Mouse (Mus musculus) spleen, adult 18-20 months (tissue): Measurements from ENCODE around the gene Asxl1.
A peak's percentile ranks its signal among the peaks of the same experiment; 100 is the strongest.

Source experiments
- DNase-seq, 2 experiments: peaks; one replicate each; pipeline ENCODE4 v3.0.0; 2022; ENCODE audit warnings: mixed read lengths in 2 of 2

The Asxl1 gene

GRCm38 (mm10) chr2:153345454-153346220 is at the start of gene Asxl1:
Gene Asxl1, plus strand, starts transcription at chr2:153345829.
- peak; percentile 87 to 92 for DNase-seq

GRCm38 (mm10) chr2:153297771-153298170 is 47.9 kb upstream of the Asxl1 start:
- DNase-seq = no peak

DNA sequence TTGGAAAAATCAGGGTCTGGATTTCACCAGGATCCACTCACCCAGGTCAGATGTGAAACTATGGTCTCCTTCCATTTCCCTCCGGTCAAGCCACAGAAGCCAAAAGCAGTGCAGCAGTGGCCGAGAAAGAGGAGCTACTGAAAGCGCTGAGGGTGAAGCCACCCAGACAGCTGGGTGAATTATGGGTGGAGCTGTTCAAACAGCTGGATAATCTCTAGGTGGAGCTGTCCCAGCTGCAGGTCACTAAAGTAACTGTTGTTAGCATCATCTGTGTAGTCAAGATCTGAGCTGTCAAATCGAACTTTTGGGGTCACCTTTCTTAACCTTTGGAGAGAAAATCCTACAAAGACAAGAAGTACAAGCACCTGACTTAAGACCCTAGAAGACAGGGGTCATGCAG is 47.2 kb upstream of the Asxl1 start:
- no peak for DNase-seq

DNA sequence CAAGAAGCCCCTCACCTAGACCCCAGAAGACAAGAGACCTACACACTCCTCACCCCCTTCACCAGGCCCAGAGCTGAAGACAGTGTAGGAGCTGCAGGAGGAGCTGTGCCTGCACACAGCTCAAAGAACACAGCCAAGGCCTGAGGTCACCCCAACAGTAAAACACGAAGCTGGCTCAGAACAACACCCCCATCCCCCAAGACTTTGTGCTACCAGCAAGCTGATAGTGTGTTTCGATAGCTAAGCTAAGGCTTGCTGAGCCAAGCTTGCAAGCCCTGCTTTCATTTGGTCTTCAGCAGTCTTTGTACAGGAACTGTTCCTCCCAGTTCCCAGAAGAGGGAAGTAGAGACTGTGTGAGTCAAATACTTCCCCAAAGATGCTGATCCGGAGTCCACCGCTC is 46.8 kb upstream of the Asxl1 start:
- no peak for DNase-seq

DNA sequence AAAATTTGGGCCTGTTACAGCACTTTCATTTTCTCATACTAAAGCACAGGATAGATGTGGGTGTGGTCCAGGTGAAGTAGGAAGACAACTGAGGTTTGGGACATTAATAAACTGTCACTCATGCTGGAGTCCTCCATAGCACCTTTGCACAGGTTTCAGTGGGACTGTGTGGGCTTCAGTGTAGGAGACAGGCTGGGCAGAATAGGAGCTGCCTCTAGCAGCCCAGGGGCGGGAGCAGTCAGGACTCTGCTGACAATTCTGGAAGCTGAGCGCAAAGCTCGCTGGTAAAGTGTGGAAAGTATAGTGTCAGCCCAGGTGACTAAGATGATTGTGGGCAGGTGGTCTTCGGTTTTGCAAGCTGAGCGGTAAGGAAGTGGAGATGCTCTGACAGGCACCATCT is 44.5 kb upstream of the Asxl1 start:
- no peak for DNase-seq

DNA sequence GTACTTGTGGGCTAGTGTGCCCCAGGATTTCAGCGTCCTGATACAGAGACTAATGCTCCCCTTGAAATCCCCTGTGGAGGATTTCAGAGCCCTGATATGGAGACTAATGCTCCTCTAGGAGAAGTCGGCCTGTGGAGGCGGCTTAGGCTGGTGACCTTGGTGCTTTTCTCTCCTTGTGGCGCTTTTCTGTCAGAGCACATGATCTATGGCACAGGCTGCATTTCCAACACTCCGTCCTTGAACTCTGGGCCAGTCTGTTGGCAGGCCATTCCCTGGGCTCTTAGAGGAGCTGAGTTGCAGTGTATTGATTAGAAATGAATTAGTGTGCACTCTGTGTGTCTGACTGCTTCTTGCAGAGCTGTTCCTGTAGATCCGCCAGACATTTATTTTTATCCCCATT is 40.4 kb upstream of the Asxl1 start:
- DNase-seq = no peak

DNA sequence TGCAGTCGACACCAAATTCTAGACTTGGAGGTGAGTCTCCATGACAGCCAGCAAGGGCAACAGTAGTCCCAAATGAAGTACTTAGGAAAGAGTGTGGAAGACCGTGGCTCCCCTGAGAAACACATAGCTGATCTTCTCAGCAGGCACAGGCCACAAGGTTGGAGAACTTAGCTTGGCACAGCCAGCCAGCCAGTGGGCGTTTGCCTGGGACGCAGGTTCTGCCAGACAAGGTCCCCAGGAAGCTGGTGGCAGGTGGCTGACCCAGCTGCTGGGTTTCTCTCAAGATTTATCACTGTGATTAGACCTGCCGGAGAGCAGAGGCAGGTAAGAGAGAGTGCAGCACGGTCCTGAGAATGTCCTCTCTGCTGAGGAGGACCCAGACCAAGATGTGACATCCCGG is 37.0 kb upstream of the Asxl1 start:
- DNase-seq = no peak

DNA sequence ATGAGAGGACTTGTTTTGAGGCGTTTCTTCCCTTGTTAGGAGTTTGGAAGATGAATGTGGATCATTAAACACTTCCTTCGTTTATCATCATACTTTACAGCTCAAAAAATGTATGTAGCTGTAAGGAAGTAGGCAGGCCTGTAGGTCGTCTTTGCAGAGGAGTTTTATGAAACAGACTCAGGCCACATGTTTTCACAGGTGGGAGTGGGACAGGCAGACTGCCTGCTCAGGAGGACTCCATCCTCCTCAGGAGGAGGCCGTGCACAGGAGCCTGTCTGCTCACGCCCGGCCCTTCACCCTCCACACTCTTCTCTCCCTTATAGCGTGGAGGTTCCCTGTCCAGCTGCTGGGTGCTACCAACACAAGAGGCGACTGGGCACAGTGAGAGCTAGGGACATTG is 36.5 kb upstream of the Asxl1 start:
- DNase-seq = no peak

DNA sequence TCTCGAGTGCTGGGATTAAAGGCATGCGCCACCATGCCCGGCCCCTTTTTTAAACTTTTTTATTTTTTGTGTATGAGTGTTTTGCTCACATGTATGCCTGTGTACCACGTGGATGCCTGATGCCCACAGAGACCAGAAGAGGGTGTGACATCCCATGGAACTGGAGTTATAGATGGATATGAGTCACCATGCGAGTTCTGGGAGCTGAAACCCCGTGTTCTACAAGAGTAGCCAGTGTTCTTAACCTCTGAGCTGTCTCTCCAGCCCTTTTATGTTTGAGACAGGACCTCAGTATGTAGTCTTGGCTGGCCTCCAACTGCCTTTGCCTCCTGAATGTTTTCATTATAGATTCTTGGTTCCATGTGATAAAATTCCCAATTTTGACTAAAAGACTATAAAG is 35.4 kb upstream of the Asxl1 start:
- no peak for DNase-seq

- DNase-seq = no peak
Observed at GRCm38 (mm10) chr2:153312884-153313283, 32.7 kb upstream of the Asxl1 start.

DNA sequence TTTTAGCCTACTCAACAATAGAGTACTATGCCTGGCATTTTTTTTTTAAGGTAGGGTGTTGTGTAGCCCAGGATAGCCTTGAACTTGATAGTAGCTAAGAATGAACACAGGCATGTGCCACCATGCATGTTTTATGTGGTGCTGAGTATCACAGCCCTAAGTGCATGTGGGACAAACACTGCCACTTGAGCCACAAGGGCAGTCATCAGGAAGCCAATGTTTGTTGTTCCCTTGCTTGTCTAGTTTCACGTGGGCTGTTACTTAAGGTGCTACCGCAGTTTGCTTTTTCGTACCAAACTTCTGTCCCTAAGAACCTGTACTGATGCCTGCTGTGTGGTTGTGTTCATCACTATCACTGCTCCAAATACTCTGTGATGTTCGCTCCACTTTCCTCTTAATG is 27.2 kb upstream of the Asxl1 start:
- no peak for DNase-seq

GRCm38 (mm10) chr2:153319036-153319643 is 26.5 kb upstream of the Asxl1 start:
- DNase-seq = no peak

DNA sequence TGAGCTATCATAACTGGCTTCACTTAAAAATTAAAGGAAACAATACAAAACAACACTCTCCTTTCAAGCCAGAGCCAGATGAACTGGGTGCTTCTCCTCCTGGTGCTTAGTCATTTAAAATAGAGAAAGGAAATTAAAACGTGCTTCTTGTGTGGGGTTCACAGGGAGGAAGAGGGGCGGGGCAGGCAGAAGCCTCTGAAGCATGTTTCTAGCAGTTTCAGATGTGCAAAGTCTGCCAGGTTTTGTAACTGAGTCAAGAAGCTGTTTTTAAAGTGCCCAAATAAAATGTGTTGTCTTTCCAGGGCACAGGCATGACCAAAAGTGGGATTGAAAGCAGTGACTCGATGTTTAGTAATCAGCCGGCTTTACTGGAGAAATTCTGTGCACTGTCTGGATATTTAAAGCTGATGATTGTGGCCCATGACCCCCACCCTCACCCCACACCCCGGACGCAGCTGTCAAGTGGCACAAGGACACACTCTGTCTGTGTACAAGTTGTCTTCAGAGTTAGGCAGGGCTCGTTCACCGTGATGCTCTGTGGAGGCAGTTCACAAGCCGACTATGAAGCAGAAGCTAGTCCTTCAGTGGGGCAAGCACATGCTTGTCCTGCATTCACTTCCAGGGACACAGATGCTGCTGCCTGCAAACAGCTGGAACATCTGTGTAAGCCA is 19.8 kb upstream of the Asxl1 start:
- no peak for DNase-seq

DNA sequence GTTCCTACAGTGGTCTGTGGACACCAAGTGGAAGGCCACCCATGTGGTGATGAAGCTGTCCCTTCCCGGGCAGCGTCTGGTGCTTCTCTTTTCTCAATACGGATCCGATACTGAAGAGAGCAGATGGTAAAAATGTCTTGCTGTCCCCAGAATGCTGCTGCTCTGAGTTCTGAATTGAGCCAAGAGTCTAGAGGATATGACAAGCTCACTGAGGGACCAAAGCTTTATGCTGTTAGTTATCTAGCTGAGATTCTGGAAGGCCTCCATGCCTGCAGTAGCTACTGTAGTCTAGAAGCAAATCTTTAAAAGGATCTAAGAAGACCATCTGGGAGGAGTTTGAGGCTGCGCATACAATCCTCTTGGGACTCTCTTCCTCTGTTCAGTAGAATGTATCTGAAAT is 13.4 kb upstream of the Asxl1 start:
- DNase-seq = no peak

DNA sequence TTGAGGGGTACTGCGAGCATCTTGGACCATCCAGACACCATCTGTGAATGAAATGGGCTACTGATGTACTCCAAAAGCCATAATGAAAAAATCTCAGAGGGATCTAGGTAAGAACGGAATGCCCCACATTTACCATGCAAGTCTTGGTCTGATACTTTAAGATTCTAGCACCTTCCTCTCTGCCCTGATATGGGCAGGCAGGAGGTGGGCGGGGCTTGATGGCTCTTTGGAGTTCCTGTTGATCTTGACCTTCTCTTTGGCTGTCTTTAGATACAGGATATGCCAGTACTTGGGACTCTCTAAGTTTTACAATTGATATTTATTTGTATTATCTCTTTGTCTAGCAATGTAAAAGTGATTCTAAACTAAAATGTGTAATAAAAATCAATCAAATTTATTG is 12.6 kb upstream of the Asxl1 start:
- DNase-seq = peak; percentile 29 to 52

DNA sequence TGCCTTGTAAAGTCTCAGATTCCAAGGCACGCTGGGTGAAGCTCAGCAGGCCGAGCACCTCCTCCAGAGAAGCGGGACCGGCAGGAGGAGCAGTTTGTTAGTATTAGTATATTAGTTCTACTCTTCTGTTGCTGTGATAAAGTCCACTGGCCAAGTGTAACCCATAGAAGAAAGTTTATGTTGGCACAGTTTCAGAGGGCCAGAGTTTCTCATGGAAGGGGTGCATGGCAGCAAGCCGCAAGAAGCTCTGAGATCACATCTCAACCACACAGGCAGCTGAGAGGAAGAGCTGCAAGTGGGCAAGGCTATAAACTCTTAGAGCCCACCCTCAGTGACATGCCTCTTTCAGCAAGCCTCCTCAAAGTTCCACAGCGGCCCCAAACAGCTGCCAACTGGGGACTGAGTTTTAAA is 11.8 kb upstream of the Asxl1 start:
- DNase-seq = no peak

DNA sequence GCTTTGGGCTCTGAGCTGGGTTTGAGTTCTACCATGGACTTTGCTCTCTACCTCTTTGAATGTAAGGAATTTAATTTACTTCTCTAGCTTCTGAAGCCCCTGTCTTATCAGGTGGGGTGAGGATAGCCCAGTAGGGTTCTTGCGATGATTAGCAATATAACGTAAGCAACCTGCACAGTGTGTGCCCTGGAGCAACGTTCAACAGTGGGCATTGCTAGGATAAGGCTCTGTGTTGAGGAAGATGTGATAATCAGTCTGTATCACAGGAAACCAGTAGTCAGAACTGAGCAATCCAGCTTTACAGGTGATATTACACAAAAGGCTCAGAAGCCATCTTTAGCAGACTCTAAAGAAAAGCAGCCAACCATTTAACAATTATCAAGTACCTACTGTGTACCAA is 11.3 kb upstream of the Asxl1 start:
- no peak for DNase-seq

- no peak for DNase-seq
Observed at GRCm38 (mm10) chr2:153336117-153336516, 9.5 kb upstream of the Asxl1 start.

- DNase-seq = no peak
Observed at GRCm38 (mm10) chr2:153338361-153339350, 7.0 kb upstream of the Asxl1 start.

GRCm38 (mm10) chr2:153342166-153342565 is 3.5 kb upstream of the Asxl1 start:
- no peak for DNase-seq

- no peak for DNase-seq
Observed at GRCm38 (mm10) chr2:153342602-153343001, 3.0 kb upstream of the Asxl1 start.

DNA sequence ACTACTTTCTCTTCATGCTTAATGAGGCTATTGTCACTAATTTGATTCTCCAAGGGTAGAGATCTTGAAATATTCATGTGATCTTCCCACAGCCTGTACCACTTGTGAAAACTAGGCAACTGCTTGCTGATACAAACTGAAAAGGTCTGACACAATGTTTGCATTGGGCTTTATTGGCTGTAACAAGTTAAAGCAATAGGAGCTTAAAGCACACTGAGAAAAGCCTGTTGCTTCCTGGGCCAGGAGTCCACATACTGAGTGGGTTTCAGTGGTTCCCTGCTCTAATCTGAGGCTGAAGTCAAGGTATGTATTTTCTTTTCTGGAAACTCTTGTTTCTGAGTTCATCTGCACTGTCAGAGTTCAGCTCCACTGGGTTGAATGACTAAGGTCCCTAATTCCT is 2.4 kb upstream of the Asxl1 start:
- DNase-seq = no peak

- DNase-seq = peak in 1 of 2 experiments; percentile 19
Observed at GRCm38 (mm10) chr2:153345071-153345453, 567 bp upstream of the Asxl1 start.
